Mouse (Mus musculus) spleen, adult 2 months (tissue): ENCODE data around the gene Sertad2.

Experiments
- CTCF ChIP-seq: fragments of 200-500 bp; IDR thresholded peaks from 2 replicates; pipeline ENCODE4 v1.5.1; 2011; ENCODE audit warnings: mild to moderate bottlenecking, inconsistent platforms; ENCODE audit not compliant: insufficient read depth, insufficient read length, insufficient replicate concordance; ENCODE audit errors: extremely low read depth
- POLR2A ChIP-seq: fragments of 200-500 bp; IDR thresholded peaks from 2 replicates; pipeline ENCODE4 v1.6.1; 2011; ENCODE audit warnings: low read depth, low read length, inconsistent platforms

DNA sequence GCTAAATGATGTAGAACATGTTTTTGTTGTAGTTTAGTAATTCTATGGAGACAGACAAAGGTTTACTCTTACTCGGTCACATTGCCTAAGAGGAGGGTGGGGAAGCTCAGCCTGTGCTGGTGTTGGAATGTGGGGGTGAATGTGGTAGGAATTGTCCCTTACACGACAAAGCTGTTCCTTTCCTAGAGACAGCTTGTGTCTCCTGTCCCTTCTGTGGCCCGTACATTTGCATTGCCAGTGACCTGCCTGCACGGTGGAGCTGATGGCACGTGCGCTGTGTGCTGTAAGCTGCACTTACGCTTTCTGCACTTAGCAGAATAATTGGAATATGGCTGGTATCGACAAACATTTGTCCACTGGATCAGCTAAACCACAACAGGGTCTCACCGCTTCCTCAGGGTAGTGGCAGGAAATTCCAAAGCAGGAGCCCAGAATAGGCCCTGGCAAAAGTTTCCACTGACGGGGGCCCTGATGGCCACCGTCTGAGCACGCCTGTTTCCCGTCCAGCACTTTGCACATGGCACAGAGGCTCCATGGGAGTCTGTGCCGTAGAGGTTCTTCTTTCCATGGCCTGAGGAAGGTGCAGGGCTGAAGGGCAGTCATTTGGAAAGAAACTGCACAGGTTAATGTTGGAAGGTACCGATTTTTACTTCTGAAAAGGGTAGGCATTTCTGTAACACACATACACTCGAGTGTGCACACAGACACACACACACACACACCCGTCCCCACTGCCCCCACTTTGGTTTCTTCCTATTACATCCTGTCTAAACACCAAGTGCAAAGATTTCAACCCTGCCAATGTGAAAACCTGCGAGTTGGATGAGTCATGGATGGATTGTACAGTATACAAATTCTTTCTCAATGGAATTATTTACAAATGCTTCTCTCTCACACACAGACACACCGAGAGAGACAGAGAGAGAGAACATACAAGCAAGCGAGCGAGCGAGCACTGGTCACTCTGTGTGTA lies 51.5 kb downstream of the Sertad2 start:
- no peak for TF ChIP-seq POLR2A
- no peak for TF ChIP-seq CTCF
